Mouse (Mus musculus): ENCODE data around the gene Hoxa13. TPM values are rescaled to one million over a fixed set of nuclear protein-coding genes. Genes with fewer than 3 reads are reported as not detected.

Gene Hoxa13
- polyA plus RNA-seq (2012; ENCODE audit: low replicate concordance): not detected in 2 replicates

DNA sequence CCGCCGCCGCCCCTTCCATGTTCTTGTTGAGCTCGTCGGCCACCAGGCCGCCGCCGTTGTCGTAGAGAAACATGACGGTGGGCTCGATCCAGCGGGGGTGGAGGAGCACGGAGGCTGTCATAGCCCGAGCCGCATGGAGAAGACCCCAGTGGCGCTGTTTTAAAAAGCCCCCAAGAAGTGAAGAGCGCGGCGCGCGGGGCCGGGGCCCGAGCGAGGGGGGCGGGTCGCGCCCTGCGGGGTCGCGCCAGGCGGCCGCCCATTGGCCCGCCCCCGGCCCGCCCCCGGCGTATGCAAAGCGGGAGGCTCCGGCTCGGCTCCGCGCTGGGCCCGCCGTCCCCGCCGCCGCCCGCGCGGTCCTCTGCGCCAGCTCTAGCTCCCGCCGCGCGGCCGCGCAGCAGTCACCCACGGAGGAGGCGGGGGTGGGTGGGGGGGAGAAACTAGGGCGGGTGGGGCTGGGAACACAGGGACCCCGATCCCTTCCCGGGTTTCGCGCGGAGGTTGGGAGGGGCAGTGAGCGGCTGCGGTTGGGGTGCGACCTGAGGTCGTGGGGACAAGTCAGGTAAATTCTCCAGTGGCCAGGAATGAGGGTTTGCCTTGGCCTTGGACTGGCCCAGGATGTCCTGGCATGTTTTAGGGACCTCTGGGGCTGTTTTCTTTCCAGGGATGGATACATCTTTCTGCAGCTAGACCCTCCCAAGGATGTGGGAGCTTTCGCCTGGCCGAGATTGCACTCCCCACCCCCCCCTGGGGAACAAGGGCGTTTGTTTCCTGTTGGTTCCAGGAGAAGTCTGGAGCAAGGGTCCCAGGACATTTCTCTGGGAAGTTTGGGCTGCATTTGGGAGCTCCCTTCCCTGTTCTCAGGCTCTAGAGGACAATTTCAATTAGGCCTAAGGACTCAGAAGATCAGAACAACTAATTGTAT, at the start of gene Hoxa13:
TSS of gene Hoxa13 (minus strand) at position 227 of the 922 bp plus-strand sequence.

DNA sequence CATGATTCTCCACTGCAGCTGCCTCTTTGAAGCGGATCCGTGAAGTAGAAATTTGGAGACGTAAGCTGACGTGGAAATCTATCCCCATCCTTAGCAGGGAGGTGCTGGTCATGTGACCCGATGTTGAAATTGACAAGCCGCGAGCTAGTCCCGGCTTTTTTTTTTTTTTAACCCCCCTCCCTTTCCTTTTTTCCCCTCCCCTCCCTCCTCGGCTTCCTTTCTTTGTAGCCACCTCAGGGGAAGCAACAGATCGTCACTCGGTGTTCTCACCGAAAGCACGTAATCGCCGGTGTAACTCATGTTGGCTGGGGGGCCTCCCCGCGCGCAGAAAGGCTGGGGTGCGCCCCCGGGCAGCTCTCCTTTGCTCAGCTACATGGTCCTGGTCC, 14.9 kb downstream of the Hoxa13 start, which contains the start of gene Hoxa11:
TSS of gene Hoxa11 (minus strand) at position 54 of the 386 bp plus-strand sequence.

DNA sequence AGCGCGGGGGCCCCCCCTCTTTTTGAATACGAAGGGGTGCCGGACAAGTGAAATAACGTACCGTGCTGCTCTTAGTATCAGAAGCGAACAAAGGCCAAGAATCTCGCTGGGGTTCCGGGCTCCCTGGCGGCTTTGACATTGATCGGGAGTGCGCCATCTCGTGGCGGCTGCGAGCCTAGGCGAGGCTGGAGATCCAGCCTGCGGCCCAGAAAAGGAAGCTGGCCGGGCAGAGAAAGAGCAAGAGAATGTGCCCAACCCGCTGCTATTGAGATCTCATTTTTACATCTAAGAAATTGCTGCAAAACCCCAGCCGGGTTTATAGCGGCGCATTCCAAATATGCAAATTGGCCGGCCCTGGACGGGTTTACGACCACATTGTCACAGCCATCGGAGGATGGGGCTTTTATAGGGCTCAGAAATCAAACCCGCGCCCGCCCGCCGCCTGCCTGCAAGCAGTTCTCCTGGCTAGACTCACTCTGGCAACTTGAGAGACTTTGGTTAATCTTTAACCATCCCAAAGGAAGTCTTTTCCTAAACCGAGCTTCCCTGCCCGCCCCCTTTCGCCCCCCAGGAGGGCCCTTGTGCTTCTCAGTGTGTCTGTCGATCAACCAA, 20.2 kb downstream of the Hoxa13 start, which contains the start of gene Hoxa10:
TSS of gene Hoxa10 (minus strand) at position 466 of the 612 bp plus-strand sequence.

DNA sequence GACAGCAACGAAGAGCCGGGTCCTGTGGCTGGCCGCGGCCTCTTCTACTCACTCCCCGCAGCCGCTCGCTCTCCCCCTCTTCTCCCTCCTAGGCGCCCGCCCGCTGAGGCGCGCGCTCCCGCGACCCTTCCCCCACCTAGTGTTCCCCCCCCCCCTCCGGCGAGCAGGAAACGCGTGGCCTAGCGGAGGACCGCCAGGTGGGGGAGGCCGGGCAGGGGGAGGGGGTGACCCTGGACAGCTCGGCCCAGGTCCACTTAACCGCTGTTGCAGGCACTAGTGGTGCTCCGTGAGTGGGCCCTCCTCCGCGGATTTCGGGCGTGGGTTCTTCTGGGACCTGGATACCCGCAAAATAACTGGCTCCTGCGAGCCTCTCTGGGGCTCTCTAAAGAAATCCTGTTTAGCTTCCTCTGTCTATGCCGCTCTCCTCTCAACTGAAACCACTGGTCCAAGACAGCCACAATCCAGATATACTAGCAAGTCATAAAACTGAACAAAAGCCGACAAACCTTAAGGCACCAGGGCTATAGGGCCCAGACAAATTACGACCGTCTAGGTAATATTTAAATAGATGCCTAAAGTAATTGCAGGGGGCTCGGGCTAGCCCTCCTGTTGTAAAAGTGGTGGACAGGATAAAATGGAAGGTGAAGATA, 30.0 kb downstream of the Hoxa13 start, which contains the start of gene Hoxa9:
TSS of gene Hoxa9 (minus strand) at position 574 of the 650 bp plus-strand sequence.

DNA sequence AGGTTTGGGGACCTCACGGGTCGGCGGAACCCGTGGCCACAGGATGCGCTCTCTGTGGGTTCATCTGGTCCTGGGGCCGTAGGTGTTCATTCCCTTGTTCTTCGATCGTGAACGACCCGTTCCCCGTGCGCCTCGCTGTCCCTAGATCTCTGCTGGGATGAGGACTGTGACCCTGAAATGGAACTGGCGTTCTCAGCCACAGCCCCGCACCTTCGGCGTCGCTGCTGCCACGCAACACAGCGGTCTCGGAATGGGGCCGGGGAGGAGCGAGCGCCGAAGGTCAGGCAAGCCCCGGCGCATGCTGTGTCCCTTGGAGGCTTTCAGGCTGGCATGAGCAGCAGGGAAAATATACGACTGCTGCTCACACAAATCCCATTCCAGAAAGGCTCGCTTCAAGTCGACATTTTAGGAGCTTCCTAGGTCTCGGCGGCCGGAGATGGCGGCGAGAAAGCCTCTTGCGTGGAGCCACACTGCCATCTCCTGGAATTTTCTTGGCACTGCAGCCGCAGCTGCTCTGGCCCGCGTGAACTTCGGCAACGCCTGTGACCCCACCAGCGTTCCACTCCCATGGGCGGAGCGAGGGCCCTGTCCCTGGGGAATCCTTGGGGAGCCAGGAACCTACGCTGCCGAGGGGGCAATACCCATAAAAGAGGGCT, 39.2 kb downstream of the Hoxa13 start, which contains the start of gene Hoxa7:
TSS of gene Hoxa7 (minus strand) at position 518 of the 656 bp plus-strand sequence.

DNA sequence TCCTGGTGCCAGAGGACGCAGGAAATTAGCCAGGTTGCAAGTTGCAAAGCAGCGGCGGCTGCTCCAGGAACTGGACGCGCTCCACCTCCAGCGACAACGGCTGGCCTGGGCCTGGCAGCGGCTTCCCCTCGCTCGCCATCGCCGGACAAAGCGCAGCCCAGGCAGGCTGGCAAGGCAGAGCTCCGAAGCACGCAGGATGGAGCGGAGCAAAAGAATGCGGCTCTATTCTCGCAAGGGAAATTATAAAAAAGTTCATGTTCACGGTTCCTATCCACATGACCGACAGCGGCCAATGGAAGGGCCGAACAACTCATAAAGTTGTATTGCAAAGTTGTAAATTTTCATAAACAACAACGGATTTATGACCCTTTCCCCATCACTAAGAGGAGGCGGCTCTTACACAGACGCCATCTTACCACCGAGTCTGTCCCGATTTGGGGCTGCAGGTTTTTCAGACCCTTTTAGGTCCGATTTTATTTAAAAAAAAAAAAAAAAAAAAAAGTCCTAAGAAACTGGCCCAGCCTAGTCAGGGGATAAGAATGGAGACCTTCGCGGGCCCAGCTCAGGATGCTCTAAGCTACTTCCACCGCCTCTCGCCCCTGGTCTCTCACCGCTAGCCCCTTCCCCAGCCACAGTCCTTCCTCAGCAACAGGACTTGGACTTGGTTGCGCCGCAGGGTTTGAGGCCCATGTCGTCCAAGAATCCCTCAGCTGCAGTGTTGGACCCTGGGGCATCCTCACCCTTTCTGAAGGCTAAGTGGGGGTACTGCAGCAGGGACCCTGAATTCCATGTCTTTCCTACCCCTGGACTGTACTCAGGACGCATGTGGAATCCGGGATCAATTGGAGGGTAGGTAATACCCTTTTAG, 47.3 kb downstream of the Hoxa13 start, which contains the start of the genes Hoxa3 and Gm28308:
TSS of gene Hoxa3 (minus strand) at position 218 of the 868 bp plus-strand sequence.
TSS of gene Gm28308 (minus strand) at position 221 of the 868 bp plus-strand sequence.

DNA sequence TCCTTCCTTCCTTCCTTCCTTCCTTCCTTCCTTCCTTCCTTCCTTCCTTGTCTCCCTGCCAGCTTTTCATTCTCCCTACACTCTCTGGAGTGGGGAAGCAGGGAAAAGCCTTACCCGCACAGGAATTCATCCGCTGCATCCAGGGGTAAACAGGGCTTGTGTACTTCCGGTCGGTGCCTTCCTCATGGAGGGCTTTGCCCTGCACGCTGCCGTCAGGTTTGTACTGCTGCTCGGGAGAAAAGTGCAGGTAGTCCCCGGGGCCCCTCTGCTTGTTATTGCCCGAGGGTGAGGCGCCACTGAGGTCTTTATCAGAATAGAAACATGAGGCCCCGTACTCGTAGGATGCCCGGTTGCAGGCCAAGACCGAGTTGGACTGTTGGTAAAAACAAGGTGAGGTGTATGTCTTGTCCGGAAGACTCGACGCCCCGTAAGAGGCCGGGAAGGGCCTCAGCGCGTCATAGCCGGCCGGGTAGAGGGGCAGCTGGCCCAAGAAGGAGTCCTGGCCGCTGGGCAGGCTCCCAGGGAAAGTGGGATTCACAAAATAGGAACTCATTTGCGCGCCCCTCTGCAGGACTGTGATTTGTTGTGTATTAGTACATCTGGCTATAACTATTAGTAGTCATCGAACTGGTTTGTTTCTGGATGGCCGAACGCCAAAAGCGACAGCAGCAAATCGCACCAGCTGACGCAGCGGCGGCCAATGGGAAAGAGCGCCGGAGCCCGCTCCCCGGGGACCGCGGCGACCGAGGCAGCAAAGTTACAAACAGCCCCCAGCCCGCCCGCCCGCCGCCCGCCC, 52.4 kb downstream of the Hoxa13 start, which contains the start of gene Hoxa6:
TSS of gene Hoxa6 (minus strand) at position 651 of the 796 bp plus-strand sequence.

Other genes starting within 250 kb of the Hoxa13 start
- 1.1 and 1.7 TPM in 2 replicates for gene Skap2, start 248.3 kb downstream of the Hoxa13 start, polyA plus RNA-seq (2012; ENCODE audit: low replicate concordance)
- gene Hoxa1, start 102.6 kb downstream of the Hoxa13 start, polyA plus RNA-seq (2012; ENCODE audit: low replicate concordance): 0.20 TPM in 1 of 2 replicates, not detected in the other
- 0.13 TPM in 1 of 2 replicates, not detected in the other for gene Hoxa2, start 96.0 kb downstream of the Hoxa13 start, polyA plus RNA-seq (2012; ENCODE audit: low replicate concordance)
- not detected in 2 replicates for gene 5730596B20Rik, start 83.4 kb downstream of the Hoxa13 start, polyA plus RNA-seq (2012; ENCODE audit: low replicate concordance)
- 0.54 and 0.97 TPM in 2 replicates for gene Hoxa4, start 69.1 kb downstream of the Hoxa13 start, polyA plus RNA-seq (2012; ENCODE audit: low replicate concordance)
- 0.72 and 1.1 TPM in 2 replicates for gene Hoxa5, start 56.3 kb downstream of the Hoxa13 start, polyA plus RNA-seq (2012; ENCODE audit: low replicate concordance)
- 0.71 TPM in 1 of 2 replicates, not detected in the other for gene Hoxa6, start 52.2 kb downstream of the Hoxa13 start, polyA plus RNA-seq (2012; ENCODE audit: low replicate concordance)
- gene Hoxa3, start 47.5 kb downstream of the Hoxa13 start, polyA plus RNA-seq (2012; ENCODE audit: low replicate concordance): 1.1 and 1.2 TPM in 2 replicates
- not detected in 2 replicates for gene Gm28308, start 47.5 kb downstream of the Hoxa13 start, polyA plus RNA-seq (2012; ENCODE audit: low replicate concordance)
- 0.19 and 0.96 TPM in 2 replicates for gene Hoxa7, start 39.0 kb downstream of the Hoxa13 start, polyA plus RNA-seq (2012; ENCODE audit: low replicate concordance)
- 1.9 and 2.5 TPM in 2 replicates for gene Hoxa9, start 29.8 kb downstream of the Hoxa13 start, polyA plus RNA-seq (2012; ENCODE audit: low replicate concordance)
- gene Hoxa10, start 20.0 kb downstream of the Hoxa13 start, polyA plus RNA-seq (2012; ENCODE audit: low replicate concordance): 0.11 and 0.28 TPM in 2 replicates
- gene Hoxa11, start 15.1 kb downstream of the Hoxa13 start, polyA plus RNA-seq (2012; ENCODE audit: low replicate concordance): not detected in 2 replicates
- gene Evx1, start 52.6 kb upstream of the Hoxa13 start, polyA plus RNA-seq (2012; ENCODE audit: low replicate concordance): not detected in 2 replicates